Mouse (Mus musculus) kidney, postnatal 0 days (tissue): ENCODE data around the gene Parp6. TPM values are rescaled to one million over a fixed set of nuclear protein-coding genes. Genes with fewer than 3 reads are reported as not detected.
A peak's percentile ranks its signal among the peaks of the same experiment; 100 is the strongest.

Experiments used
- ATAC-seq: fragments of 200-750 bp; cut with Nextera tagmentation; replicated peaks from 2 replicates; pipeline ENCODE4 v1.8.0; 2017; ENCODE audit warnings: low read depth, moderate number of reproducible peaks, moderate TSS enrichment, moderate library complexity; ENCODE audit not compliant: low FRiP score
- DNase-seq: peaks from one replicate; pipeline ENCODE4 v3.0.0-alpha.2; 2016; ENCODE audit warnings: low spot score
- H3K27ac ChIP-seq: fragments of 300-500 bp; sonication (generic); 2 replicates; pipeline ENCODE4 v1.5.1; 2014; ENCODE audit warnings: mild to moderate bottlenecking
- H3K27me3 ChIP-seq: fragments of 300-500 bp; sonication (generic); 2 replicates; pipeline ENCODE4 v1.6.1; 2014; ENCODE audit warnings: low read length, mixed read lengths; ENCODE audit not compliant: insufficient read depth
- H3K36me3 ChIP-seq: fragments of 300-500 bp; sonication (generic); 2 replicates; pipeline ENCODE4 v1.6.1; 2014; ENCODE audit warnings: low read length, mixed read lengths; ENCODE audit not compliant: insufficient read depth
- H3K4me1 ChIP-seq: fragments of 300-500 bp; sonication (generic); replicated peaks from 2 replicates; pipeline ENCODE4 v1.6.1; 2014; ENCODE audit warnings: antibody characterized with exemption, low read length, mixed read lengths; ENCODE audit not compliant: insufficient read depth
- H3K4me2 ChIP-seq: fragments of 300-500 bp; sonication (generic); 2 replicates; pipeline ENCODE4 v1.6.1; 2014; ENCODE audit warnings: mild to moderate bottlenecking, low read length, moderate library complexity, mixed read lengths
- H3K4me3 ChIP-seq: fragments of 300-500 bp; sonication (generic); replicated peaks from 2 replicates; pipeline ENCODE4 v1.5.1; 2014; ENCODE audit warnings: low read depth, low read length
- H3K9ac ChIP-seq: fragments of 300-500 bp; sonication (generic); 2 replicates; pipeline ENCODE4 v1.6.1; 2014; ENCODE audit warnings: low read depth, low read length
- H3K9me3 ChIP-seq: fragments of 300-500 bp; sonication (generic); replicated peaks from 2 replicates; pipeline ENCODE4 v1.6.1; 2016; ENCODE audit warnings: low read length, inconsistent platforms, mixed read lengths
- CTCF ChIP-seq: IDR thresholded peaks from 2 replicates; pipeline ENCODE4 v1.5.1; 2016; ENCODE audit warnings: antibody characterized with exemption, low read depth, mild to moderate bottlenecking, moderate library complexity
- WGBS: fragments of 180-500 bp; shearing (Covaris S2); extraction: QIAGEN DNeasy Blood & Tissue Kit; methylation state at CpG from one replicate; pipeline ENCODE4 v1.1.7; 2014; 5-methylcytosine and 5-hydroxymethylcytosine counted together
- polyA plus RNA-seq: library from polyadenylated mRNA; unstranded; fragments of >200 nt; fragmentation: Nextera tagmentation; extraction: Ambion mirVana; gene quantifications from 2 replicates; pipeline ENCODE4 v1.2.1, GENCODE M21; 2015

Parp6 gene
- polyA plus RNA-seq, 1 experiment from 2014 or later = 15.7 TPM

DNA sequence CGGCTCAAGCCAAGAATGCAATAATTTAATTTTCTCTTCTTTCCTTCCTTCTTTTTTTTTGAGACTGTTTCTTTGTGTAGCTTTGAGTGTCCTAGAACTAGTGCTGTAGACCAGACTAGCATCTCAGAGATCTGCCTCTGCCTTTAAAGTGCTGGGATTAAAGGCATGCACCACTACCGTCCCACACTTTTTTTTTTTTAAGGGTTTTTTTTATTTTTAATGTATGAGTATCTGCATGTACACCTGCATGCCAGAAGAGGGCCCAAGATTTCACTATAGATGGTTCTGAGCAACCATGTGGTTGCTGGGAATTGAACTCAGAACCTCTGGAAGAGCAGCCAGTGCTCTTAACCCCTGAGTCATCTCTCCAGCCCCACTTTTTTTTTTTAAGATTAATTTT, 1.3 kb upstream of the Parp6 start:
- 0 out of 2 replicates have a peak, but pooled peaks cover 3% of the 10 kb centered on the region for H3K4me1 ChIP-seq
- WGBS = 87% methylated on average over 2 of the region's 2 CpGs
- no peaks in the 10 kb centered on the region for H3K36me3 ChIP-seq
- no peak overlapping the region for H3K27ac ChIP-seq
- no peaks in the 10 kb centered on the region for H3K27me3 ChIP-seq
- ATAC-seq (no peak), DNase-seq (no peak)
- no peaks in the 10 kb centered on the region for H3K9me3 ChIP-seq
- H3K4me3 ChIP-seq = no peak overlapping the region
- TF ChIP-seq CTCF = no peak
- H3K4me2 ChIP-seq = no peak overlapping the region
- H3K9ac ChIP-seq = no peak overlapping the region

DNA sequence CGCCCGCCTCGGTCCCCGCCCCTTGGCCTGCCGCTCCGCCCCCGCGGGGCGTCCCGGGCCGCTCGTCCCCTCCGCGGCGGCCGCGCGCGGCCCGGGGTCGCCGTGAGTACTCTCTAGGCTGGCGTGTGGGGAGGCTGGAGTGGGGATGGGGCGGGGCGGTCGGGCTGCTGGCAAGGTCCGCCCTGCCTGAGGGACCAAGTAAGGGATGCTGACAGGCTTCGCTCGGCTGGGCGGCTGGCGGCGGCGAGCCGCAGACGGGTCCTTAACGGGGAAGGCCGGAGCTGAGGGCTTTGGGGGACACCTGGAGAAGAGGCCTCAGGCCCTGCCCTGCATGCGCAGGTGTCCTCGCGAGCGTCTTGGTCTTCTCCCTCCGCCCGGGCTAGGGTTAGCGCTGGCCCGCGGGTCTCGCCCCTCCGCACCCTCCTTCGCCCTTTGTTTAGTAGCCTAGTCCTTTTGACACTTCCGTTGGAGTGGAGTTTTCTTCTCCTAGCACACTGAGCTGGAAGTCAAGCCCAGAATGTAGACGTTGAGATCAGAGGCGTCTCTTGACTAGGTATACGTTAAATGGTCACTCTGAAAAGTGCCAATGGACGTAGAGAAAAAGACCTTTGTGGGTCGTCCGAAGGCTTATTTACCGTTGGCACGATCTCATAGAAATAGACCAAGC, 356 bp downstream of the Parp6 start:
- no peak for TF ChIP-seq CTCF
- Histone ChIP-seq H3K36me3 (no peaks in the 10 kb centered on the region), H3K9ac (peak overlapping the region; percentile 86), H3K27ac (peak overlapping the region; percentile 85), H3K4me1 (0 out of 2 replicates have a peak, but pooled peaks cover 3% of the 10 kb centered on the region), H3K4me2 (peak overlapping the region; percentile 60), H3K9me3 (no peaks in the 10 kb centered on the region), H3K4me3 (peak overlapping the region; percentile 68), H3K27me3 (no peaks in the 10 kb centered on the region)
- DNase-seq (no peak), ATAC-seq (no peak)
- under 1% methylated on average over 57 of the region's 58 CpGs for WGBS

DNA sequence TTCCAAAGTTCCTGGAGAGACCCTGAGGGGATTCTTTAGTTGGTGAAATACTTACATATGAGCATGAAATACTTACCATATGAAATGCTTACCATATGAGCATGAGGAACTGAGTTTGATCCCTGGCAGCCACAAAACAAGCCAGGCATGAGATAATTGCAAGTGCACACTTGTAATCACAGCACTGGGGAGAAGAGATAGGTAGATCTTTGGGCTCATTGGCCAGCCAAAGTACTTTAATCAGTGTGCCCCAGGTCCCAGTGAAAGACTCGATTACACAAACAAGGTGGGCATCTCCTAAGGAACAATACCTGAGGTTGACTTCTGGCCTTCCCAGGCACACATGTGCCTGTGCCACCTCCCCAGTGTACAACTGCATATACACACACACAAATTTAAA, 21.3 kb downstream of the Parp6 start:
- Histone ChIP-seq H3K27ac (no peak overlapping the region), H3K36me3 (peaks cover 23% of the 10 kb centered on the region), H3K4me3 (no peak overlapping the region), H3K9me3 (no peaks in the 10 kb centered on the region), H3K4me2 (no peak overlapping the region), H3K4me1 (no peaks in the 10 kb centered on the region), H3K27me3 (no peaks in the 10 kb centered on the region), H3K9ac (no peak overlapping the region)
- 95% methylated on average over 1 of the region's 1 CpGs for WGBS
- no peak for DNase-seq
- ATAC-seq = no peak
- no peak for TF ChIP-seq CTCF

DNA sequence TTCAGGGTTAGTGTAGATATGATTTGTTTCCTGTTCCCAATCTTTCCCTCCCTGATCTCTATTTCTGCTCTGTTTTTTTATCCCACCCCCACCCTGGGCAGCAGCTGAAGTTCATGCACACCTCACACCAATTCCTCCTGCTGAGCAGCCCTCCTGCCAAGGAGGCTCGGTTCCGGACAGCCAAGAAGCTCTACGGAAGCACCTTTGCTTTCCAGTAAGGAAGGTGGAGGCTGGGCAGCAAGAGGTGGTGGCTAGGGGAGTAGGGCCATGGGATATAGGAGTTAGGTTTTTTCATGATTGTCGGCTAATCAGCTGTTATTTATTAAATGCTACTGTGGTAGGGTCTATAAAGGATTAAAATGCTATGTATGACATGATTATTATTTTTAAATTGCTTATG, 22.9 kb downstream of the Parp6 start:
- H3K9me3 ChIP-seq = no peaks in the 10 kb centered on the region
- DNase-seq (no peak), ATAC-seq (no peak)
- peaks cover 21% of the 10 kb centered on the region for H3K36me3 ChIP-seq
- no peak overlapping the region for H3K4me3 ChIP-seq
- H3K9ac ChIP-seq = no peak overlapping the region
- no peak overlapping the region for H3K27ac ChIP-seq
- no peaks in the 10 kb centered on the region for H3K27me3 ChIP-seq
- no peak for TF ChIP-seq CTCF
- 89% methylated on average over 4 of the region's 4 CpGs for WGBS
- no peaks in the 10 kb centered on the region for H3K4me1 ChIP-seq
- H3K4me2 ChIP-seq = no peak overlapping the region

DNA sequence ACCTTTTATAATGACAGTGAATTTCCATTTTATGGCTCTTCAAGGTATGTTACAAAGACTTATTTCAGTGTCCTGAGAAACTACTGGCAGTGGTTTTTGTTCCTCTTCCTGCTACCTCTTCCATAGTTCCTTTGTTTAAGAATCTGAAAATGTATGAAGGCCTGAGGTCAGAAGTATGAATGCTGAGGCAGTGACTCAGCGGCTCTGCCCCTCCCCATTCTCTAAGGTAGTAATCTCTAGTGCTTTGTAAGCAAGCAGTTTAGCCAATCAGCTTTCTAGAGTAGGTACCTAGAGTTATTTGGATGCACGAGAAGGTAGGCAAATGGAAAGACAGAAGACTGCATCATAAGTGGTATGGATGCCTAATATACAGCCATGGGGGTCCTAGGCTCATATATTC, 24.2 kb downstream of the Parp6 start:
- DNase-seq (no peak), ATAC-seq (no peak)
- Histone ChIP-seq H3K36me3 (peaks cover 21% of the 10 kb centered on the region), H3K4me3 (no peak overlapping the region), H3K9me3 (no peaks in the 10 kb centered on the region), H3K27ac (no peak overlapping the region), H3K4me1 (no peaks in the 10 kb centered on the region), H3K27me3 (no peaks in the 10 kb centered on the region), H3K9ac (no peak overlapping the region), H3K4me2 (no peak overlapping the region)
- TF ChIP-seq CTCF = no peak
- WGBS = 68% methylated on average over 2 of the region's 2 CpGs

DNA sequence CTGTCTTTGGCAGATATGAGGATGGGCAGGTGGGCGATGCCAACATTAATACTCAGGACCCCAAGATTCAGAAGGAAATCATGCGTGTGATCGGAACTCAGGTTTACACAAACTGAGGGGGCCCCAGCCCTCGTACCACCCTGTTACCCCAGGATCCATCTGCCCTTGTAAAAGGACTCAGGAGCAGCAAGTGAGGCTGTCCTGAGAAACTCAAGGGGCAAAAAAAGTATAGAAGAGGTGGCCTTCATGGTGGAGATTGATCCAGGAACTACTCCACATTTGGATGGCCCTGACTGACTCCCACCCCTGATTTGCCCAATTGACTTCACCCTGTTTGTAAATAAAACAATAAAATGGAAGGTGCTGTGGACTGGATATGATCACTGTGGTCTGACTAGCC, 32.8 kb downstream of the Parp6 start:
- no peak overlapping the region for H3K9ac ChIP-seq
- no peak for TF ChIP-seq CTCF
- peaks cover 15% of the 10 kb centered on the region for H3K36me3 ChIP-seq
- H3K9me3 ChIP-seq = no peaks in the 10 kb centered on the region
- no peaks in the 10 kb centered on the region for H3K4me1 ChIP-seq
- H3K27me3 ChIP-seq = no peaks in the 10 kb centered on the region
- no peak for DNase-seq
- WGBS = 98% methylated on average over 4 of the region's 4 CpGs
- H3K4me3 ChIP-seq = no peak overlapping the region
- ATAC-seq = no peak
- no peak overlapping the region for H3K27ac ChIP-seq
- no peak overlapping the region for H3K4me2 ChIP-seq

DNA sequence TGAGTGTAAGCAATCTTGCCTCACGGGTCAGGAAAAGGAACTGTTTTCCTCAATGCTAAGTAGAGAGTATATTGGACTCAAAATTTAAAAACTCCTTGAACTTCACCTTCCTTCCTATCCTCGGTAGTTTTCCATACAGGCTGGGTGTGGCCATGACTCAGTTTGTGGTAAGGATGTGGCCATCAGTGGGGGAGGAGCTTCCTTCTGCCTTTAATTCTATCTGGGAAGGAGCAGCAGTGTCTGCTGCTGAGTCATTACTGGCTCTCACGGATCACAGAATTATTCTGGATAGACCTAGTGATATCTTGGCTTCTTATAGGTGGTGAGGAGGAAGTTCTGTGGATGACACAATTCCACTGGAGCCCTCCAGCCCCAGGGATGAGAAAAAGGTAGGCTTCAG, 36.3 kb downstream of the Parp6 start:
- Histone ChIP-seq H3K27me3 (no peaks in the 10 kb centered on the region), H3K4me1 (peaks cover 7% of the 10 kb centered on the region), H3K4me3 (no peak overlapping the region), H3K9ac (no peak overlapping the region), H3K4me2 (no peak overlapping the region), H3K36me3 (peaks cover 14% of the 10 kb centered on the region), H3K27ac (no peak overlapping the region), H3K9me3 (no peaks in the 10 kb centered on the region)
- WGBS = 28% methylated on average over 3 of the region's 3 CpGs
- ATAC-seq (no peak), DNase-seq (no peak)
- no peak for TF ChIP-seq CTCF
